Mouse (Mus musculus) c-Kit-positive CD71-positive TER-119-negative erythroid progenitor cells, embryonic 14.5 days (primary cell): ENCODE results near the gene Dagla.

Experiments used
- DNase-seq: peaks from one replicate; pipeline ENCODE4 v3.0.0-alpha.2; 2013; ENCODE audit warnings: low read depth

Gene Dagla

DNA sequence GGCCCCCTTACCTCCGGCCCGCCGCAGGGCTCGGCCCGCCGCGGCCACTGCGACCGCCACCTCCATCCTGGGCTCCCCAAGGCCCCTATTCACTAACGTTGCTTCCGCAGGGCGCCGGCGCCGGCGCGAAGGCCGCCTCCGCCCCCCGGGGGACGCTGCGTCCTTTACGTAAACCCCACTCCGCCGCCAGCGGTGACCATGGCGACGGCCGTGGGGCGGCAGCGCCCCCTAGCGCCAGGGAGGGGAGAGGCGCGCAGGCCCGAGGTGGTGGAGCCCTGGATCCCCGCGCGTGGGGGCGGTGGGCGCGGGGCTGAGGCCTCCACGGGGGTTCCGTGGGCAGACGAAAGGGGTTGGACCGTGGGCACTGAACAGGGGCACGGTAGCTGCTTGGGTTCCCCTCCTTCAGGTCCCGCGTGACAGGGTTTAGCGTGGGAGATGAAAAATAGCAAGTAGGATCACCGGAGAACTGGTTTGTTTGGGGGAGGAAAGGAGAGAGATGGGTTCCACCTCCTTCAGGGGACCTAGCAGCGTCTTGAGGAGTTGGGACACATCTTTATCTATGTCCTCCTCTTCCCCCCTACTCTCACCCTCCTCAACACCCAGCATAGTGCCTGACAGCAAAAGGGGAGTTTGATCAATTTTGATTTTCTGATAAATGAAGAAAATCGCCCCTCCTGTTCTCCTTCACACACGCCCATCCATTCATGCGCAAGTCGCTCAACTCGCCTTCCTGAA is at the start of gene Dagla:
Gene Dagla (minus strand): TSS at position 68 of the 735 bp plus-strand sequence.
- DNase-seq, result peak; percentile 6

DNA sequence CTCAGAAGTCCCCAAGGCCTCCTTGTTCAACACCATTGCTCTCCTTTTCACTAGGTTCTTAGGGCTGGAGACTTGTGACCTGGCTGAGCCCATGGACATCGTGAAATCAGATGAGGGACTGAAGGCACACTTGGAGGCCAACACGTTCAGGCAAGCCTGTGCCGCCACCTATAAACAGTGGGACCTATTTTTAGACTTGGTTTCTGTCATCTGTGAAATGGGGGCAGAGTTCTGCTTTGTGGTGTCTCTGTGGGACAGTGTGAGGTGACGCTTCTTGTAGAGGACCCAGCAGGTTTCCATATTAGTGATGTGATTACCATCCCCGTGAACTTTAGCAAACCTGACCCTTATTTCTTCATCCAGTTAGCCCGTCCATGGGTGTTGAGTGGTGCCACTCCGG is 47.5 kb upstream of the Dagla start:
- no peak for DNase-seq

DNA sequence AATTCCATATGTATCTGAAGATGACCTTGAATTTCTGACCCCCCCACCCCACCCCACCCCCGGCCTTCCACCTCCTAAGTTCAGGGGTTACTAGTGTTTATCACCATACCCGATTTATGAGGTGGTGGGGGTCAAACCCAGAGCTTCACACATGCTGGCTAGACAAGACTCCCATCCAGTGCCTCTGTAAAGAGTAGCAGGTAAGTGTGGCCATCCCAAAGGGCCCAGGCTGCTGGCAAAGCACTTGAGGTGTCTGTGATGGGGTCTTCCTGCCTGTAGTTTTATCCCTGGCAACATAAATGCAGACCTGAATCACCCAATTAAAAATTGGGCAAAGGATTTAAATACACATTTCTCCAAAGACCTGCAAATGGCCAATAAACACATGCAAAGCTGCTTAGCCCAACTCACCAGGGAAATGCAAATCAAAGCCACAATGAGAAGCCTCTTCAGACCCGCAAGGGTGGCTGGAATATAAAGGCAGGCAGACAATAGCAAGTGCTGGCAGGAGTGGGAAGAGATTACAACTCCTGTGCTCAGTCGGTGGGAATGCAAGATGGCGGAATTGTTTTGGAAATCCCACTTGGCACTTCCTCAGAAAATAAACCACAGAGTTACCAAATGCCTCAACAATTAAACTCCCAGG is 43.1 kb upstream of the Dagla start:
- DNase-seq, result no peak

DNA sequence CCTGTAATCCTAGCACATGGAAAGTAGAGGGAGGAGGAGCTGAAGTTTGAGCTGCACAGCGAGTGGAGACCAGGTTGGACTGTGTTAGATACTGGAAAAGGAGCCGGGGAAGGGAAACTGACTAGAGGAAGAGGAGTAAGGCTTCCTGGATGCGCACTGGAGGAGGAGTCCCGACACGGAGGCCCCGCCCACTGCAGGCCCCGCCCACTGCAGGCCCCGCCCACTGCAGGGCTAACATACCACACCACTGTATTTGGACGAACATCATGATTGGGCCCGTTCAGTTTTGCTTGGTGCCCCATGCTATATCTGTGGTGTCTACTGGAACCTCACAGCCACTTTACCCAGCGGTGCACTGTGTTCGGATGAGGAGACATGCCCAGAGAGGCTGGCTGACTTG is 41.0 kb upstream of the Dagla start:
- no peak for DNase-seq

DNA sequence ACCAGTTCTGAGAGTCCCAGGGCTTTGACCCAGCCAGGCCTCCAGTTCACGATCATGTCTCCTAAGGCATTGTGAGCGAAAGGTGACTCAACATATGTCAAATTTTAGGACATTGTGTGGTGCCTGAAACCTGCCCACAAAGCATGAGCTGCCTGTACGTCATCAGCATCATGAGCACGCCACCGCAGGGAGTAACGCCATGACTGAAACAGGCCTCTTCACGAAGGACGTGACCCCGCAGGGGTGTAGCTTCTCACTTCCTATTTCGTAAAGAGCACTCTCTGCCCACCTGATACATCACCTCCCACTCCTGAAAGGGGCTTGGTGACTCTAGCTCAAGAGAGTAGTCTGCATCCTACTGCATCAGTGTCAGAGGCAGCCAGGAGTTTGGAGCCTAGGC is 39.2 kb upstream of the Dagla start:
- no peak for DNase-seq

DNA sequence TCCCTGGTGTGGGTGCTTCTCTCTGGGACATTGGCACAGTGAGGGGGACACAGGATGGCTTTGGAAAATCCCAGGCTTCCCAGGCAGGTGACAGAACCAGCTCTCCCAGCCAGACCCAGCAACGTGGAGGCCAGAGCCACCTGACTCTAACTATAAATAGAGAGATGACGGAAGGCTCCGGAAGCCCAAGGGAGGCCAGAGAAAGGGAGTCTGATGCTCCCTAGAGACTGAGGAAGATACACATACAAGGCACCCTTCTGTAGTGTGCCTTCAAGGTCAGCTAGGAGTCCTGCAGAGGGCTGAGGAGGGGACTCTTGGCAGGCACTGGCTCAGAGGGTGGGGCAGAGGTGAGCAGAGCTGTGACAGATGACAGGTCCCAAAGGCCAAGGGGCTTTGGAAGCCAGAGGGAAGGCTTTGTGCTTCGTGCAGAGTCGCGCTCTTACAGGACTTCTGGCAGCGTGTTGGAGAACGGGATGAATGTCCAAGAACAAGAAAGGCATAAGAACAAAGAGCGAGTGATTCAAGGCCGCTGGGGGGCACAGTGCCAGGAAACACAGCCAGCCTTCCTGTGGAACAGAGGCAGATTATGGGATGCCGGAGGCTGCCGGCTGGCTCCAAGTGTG is 37.3 kb upstream of the Dagla start:
- DNase-seq, result no peak

DNA sequence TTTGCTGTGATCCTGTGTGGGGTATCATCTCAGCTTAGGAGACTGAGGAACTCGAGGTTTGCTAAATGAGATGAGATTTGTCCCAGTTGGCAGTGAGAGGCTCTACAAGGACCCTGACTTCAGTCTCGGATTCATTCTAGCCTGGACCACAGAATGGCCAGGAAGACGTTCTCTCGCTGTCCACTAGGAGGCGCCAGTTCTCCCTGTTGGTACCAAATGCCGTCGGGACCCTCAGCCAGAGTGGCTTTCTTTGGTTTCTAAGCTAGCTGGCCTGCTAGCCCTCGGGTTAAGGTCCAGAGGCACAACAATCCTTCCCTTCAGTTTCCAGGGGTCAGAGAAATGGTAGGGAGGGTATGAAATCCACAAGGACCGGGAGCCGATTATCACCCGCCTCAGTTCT is 36.5 kb upstream of the Dagla start:
- peak; percentile 14 for DNase-seq

DNA sequence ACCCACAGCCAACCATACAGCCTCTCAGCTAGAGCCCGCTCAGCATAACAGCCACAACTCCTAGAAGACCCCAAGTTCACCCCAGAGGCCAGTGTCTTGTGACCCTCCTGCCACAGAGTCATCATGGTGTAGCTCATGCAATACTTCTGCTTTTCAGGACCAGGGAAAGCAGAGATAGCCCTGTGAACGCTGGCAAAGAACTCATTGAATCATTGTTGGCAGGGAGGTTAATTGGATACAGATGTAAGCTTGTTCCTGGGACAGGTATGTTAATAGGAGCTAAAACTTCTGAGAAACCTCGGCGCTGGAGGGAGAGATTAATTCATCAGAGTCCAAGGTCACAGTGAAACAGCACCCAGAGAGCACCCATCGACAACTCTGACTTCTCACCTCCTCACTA is 36.0 kb upstream of the Dagla start:
- no peak for DNase-seq

DNA sequence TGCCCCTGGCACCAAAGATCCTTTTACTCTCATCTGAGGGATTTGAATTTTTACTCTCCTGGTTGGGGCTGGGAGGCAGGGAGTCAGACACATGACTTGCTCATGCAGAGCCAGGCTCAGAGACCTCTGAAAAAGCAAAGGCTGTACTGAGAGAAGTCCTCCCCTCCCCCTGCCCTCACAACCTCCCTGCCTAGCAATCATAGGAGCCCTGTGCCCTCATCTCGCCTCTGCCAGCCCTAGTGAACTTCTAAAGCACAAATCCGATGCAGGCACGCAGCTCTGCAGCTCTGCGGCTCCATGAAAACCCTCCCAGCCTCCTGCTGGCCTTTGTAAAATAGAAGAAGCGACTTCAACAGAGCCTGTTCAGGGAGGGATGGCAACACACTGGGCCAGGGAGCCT is 34.6 kb upstream of the Dagla start:
- no peak for DNase-seq

DNA sequence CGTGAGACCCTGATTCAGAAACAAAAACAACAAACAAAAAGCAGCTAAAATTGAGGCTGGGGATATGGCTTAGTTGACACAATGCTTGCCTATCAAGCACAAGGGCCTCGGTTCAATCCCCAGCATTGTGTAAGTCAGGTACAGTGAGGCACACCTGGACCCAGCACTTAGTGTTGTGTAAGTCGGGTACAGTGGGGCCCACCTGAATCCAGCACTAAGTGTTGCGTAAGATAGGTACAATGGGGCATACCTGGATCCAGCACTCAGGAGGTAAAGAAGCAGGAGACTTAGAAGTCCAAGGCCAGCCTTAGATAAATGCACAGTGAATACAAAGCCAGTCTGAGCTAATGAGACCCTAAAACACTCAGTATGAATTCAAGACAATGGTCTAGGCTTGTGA is 34.0 kb upstream of the Dagla start:
- no peak for DNase-seq

DNA sequence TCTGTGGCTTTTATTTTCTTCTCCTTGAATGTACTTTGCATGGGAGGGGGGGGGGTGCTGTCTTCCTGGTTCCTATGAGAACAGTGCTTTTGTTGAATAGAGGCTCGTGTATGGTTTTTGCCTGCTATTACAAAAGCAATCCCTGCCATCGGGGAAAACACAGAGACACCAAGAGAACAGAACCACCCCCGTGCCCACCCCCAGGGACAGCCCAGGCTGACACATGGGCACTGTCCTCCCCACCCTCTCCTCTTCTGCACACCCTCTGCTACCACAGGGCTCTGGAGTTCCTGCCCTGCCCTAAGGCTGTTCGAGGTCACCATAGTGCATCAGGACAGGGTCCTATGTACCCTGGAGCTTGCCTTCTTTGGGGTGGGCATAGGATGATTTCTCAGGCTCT is 29.8 kb upstream of the Dagla start:
- DNase-seq, result no peak

DNA sequence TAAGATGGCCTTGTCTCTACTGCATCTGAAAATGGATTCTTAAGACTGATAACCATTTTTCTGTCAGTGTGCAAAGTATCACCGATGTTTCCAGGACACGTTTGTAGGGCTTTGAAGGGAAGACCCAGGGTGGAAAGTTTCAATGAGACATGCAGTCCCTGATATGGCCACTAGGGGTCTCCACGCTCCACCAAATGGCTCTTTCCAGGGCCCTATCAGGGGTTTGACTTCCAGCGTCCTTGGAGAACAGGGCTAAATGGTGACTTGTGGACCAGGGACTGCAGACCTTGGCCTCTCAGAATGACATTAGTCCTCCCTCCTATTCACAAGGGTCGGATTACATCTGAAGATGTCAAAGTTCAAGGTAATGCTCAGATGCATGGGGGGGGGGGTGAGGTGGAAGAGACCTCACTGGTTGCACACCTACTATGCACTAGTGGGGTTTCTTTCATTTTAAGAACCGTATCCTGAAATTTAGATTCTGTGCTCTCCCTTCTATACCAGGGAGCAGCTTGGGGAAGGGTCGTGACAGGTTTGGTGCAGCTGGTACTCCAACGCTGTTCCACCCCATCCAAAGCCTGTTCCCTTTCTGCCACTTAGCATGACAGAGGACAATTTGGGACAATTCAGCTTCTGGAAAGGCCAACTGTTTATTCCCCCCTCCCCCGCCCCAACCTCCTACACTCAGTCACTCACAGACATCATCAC is 29.0 kb upstream of the Dagla start:
- peak; percentile 29 for DNase-seq

DNA sequence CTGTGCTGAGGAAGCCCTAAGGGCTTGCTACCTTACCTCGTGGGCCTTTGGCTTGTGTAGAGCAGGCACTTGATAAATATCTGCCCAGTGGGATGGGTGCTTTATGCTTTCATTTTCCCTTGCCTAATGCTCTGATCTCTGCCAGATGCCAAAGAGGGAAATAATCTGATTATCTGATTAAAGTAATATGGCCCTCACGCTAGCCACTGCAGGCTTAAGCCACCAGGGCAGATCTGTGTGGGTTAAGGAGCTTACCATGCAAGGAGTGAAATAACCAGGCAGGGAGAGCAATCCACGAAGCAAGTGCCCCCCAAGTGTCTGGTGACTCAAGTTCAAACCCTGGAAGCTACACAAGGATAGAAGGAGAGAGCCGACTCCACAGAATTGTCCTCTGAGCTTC is 27.0 kb upstream of the Dagla start:
- no peak for DNase-seq

DNA sequence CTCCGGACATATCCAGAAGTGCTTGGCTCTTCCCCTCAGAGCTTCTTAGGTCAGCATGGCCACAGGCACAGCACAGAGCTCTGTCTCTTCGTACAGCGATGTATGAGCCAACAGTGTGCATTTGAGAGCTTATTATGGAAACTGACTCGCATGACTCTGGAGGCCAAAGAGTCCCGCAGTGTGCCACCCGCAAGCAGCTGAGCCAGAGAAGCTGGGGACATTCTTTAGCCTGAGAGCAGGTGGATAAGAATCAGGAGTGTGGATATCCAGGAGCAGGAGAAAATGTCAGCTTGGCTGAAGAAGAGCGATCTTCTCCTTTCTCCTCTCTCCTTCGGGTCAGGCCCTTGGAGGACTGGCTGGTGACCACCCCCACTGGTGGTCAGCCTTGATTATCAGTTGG is 24.4 kb upstream of the Dagla start:
- no peak for DNase-seq

DNA sequence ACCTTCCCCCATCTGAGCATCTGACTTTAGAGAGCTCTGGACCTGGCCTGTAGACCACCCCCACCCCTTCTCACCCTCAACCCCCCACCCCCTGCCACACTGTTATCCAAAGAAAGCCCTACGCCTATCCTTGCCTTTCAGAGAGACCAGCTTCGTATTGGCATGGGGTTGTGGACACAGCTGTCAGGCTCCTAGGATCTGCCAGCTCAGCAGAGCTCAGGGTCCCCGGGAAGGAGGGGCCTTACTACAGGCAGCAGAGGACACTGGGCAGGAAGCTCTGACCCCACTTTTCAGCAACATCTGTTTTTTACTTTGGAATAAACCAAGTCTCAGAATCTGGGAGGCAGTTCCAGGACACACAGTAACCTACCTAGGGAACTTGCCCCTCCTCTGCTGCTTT is 21.9 kb upstream of the Dagla start:
- DNase-seq, result no peak

DNA sequence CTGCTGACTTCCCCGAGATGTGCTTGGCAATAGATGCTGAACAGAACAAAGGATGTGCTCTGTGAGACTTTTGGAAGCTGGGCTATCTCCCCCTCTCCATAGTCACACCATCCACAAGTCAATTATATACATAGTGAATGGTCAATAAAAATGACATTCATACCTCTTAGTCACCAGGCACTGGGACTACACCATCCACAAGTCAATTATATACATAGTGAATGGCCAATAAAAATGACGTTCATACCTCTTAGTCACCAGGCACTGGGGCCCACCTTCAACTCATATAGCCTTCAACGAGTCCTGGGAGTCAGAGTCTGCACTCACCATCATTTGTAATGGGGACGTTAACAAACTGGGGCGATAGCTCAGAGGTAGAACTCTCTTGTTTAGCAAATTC is 19.2 kb upstream of the Dagla start:
- DNase-seq, result no peak

DNA sequence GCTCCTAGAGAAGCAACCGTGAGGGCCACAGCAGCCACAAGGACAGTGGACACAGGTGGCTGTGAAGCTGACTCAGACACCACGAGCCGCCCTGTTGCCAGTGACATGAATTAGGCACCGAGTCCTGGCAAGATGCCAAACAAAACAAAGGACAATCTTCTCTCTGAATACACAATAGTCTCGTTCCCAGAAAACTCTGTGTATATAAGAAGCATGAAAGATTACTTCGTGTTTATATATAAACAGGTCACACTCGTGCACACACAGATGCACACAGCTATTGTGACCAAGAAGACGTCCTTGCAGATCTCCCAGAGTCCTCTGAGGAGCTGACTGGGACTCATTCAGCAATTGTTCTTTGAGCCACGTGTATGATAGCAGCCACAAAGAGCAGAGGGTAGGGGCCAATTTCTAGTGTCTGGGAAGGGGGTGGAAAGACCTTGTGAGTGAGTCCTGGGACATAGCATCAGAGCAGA is 18.7 kb upstream of the Dagla start:
- DNase-seq, result no peak

DNA sequence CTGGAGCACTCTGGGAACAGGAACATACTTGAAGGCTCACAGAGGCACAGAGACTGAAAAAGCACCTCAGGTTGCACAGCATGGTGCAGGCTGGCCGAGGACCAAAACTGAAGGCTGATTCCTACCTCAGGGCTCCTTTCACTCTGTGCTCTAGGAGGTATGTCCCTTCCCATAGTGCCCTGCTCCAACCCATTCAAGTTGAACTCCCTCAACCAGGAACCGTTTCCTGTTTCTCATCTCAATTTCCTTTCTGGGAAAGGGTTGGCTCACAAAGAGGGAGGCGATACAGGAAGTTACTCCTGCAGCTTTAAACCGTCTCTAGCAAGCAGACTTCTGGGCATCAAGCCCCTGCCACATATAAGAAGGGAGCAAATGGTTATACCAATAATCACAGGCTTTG is 13.1 kb upstream of the Dagla start:
- no peak for DNase-seq

DNA sequence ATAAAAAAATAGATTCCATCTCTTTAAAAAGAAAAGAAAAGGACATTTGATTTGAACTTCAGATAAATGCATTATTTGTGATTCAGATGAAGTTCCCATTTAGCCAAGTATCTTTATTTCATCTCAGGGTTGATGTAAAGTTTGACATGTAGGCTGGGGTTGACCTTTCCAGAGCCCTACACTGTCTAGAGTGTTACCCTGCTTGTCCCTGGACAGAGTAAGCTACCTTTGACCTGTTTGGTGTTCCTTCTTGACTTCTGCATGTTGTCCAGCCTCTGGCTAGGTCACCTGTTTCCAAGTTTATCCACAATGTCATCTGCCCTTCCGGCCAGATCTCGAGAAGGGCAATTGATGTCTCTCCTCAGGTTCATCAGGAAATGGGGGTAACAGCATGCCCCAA is 12.7 kb upstream of the Dagla start:
- no peak for DNase-seq

DNA sequence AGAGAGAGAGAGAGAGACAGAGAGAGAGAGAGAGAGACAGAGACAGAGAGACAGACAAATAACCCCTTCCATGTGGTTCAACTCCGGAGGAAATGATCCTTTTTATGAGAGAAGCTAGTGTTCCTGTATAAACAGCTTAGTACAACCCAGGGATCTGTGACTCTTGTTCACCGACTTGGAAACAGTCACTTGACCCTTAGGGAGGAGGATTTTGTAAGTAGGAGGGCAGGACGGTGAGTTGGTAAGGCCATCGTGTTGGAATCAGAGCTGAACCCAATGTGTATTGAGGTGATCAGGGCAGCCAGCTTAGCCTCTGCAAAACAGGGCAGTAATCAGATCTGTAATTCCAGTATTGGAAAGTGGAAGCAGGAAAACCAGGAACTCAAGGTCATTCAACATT is 12.3 kb upstream of the Dagla start:
- DNase-seq, result no peak

DNA sequence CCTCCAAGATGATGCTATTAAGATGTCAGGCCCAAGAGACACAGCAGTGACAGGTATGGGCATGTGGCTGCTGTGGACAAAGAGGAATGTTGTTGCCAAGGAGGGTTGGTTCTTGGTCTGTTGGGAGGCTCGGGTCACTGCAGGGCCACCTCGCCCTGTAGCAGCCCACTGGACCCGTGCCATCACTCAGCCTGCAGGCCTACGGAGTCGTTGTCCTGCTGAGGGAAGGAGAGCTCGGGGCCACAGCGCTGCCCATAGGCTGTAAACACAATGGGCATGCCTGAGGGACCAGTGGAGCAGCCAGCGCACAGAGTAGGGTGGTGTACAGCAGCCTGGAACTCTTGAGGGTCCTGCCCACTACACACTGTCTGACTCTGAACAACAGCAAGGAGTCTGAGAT is 7.4 kb upstream of the Dagla start:
- DNase-seq, result no peak

DNA sequence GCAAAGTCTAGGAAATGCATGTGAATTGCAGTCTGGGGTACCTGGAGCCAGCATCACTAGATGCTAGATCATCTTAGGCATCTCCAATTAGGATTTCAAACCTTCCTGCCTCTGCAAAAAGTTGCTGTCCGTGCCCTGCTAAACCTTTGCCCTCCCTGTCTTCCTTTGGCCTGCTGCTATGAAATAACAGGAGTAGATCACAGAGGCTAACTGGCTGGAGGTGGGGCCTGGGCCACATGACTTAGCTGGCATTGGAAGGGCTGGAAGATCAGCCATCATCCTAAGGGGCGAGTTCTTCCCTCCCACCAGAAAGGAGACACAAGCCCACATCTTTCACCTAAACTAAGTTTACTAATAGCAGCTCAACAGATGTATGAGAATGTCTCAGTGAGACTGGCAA is 4.3 kb upstream of the Dagla start:
- no peak for DNase-seq

DNA sequence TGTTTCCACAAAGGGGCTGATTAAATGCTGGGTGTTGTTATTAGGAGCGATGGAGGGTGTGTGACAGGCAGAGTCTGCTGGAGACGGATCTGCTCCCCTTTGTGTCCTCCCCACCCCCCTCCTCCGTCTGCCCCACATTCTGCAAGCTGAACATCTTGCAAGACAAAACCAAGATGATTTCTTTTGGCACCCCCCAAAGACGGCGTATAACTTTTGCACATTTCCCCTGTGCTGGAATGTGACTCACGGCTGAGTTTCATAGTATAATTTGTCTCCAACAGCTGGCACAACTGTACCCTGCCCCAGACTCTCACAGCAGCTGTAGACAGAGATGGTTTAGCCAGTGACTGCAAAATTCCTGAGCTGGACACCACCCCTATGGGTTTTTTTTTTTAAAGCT is 3.3 kb upstream of the Dagla start:
- no peak for DNase-seq
